Mouse (Mus musculus): Measurements from ENCODE around the gene Cdk15.

DNA sequence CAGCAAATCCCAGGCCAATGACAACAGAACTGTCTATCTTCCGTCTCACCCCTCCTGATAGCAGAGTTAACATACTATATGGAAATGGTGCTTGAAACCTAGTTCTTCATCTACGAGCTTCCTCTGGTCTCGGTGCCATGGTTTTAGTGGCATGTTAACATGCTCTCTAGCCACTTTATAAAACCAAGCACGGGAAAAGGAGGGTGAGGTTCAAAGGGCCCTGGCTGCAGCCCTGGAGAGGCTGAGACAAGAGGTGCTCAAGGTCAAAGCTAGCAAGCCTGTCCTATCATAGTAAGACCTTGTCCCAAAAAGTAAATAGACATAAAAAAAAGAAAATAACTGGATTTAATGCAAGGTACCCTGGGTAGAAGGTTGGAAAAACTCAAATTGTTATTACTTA is 45.1 kb upstream of the Cdk15 start:
- TF ChIP-seq CTCF (IDR thresholded peaks at IDR 0.05; ENCODE audit: low read depth, low read length) (no peak), POLR2A (IDR thresholded peaks at IDR 0.05; ENCODE audit: extremely low read depth, insufficient read depth, low read length) (no peak)
